Mouse (Mus musculus): ENCODE results near the gene AC124108.1. TPM values are rescaled to one million over a fixed set of nuclear protein-coding genes. Genes with fewer than 3 reads are reported as not detected.

The AC124108.1 gene
- polyA plus RNA-seq, 1 experiment, result 0.07 TPM

GRCm38 (mm10) chr1:132254467-132254866, 63.2 kb downstream of the AC124108.1 start:
- TF ChIP-seq CTCF (IDR thresholded peaks at IDR 0.05; ENCODE audit: control insufficient read depth, insufficient read depth, insufficient replicate concordance, low read depth, low read length), result no peak
- no peak for TF ChIP-seq POLR2A (IDR thresholded peaks at IDR 0.05; ENCODE audit: control insufficient read depth, low read depth, low read length)
- Histone ChIP-seq H3K4me1 (ENCODE audit: control insufficient read depth, insufficient read depth, low read length) (no peaks in the 10 kb centered on the region), H3K36me3 (ENCODE audit: control insufficient read depth, insufficient read depth, low read length) (no peaks in the 10 kb centered on the region), H3K27me3 (ENCODE audit: control insufficient read depth, insufficient read depth, low read length) (no peaks in the 10 kb centered on the region), H3K4me3 (ENCODE audit: control insufficient read depth, low read depth, low read length) (no peak overlapping the region), H3K27ac (ENCODE audit: control insufficient read depth, insufficient read depth, low read depth, low read length) (no peak overlapping the region)

Other genes with a start within 250 kb of the AC124108.1 start
- 5.7 and 6.3 TPM in 2 replicates for gene Slc45a3, start 228.5 kb upstream of the AC124108.1 start, polyA plus RNA-seq (2012; rRNA removed)
- gene Elk4, start 183.8 kb upstream of the AC124108.1 start, polyA plus RNA-seq (2012; rRNA removed), result 3.9 and 4.3 TPM in 2 replicates
- gene Mfsd4a, start 123.4 kb upstream of the AC124108.1 start, polyA plus RNA-seq (2012; rRNA removed), result 0.10 and 0.31 TPM in 2 replicates
- 24.9 and 27.1 TPM in 2 replicates for gene Cdk18, start 51.8 kb upstream of the AC124108.1 start, polyA plus RNA-seq (2012; rRNA removed)
- 162 and 173 TPM in 2 replicates for gene Lemd1, start within 50 bp of the AC124108.1 start, polyA plus RNA-seq (2012; rRNA removed)
- gene Gm10188, start 38.3 kb downstream of the AC124108.1 start, polyA plus RNA-seq (2012; rRNA removed), result 3.6 and 4.0 TPM in 2 replicates
- gene Klhdc8a, start 107.2 kb downstream of the AC124108.1 start, polyA plus RNA-seq (2012; rRNA removed), result 0.69 and 0.70 TPM in 2 replicates
- 3.1 and 4.7 TPM in 2 replicates for gene Nuak2, start 124.7 kb downstream of the AC124108.1 start, polyA plus RNA-seq (2012; rRNA removed)
- 1.7 and 1.8 TPM in 2 replicates for gene Tmcc2, start 199.8 kb downstream of the AC124108.1 start, polyA plus RNA-seq (2012; rRNA removed)
- gene Dstyk, start 226.1 kb downstream of the AC124108.1 start, polyA plus RNA-seq (2012; rRNA removed), result 3.3 and 3.7 TPM in 2 replicates

Measured in testis, adult 2 months (tissue).